Mouse (Mus musculus): ENCODE results near the gene Klhl41. TPM values are rescaled to one million over a fixed set of nuclear protein-coding genes. Genes with fewer than 3 reads are reported as not detected.
"Not testable (repeated sequence)": the region's sequence is repeated elsewhere in the genome, so short reads cannot be mapped to it uniquely, and the experiment has no call there.

Klhl41 gene
- polyA plus RNA-seq (2015; fragmentation: Nextera tagmentation; extraction: Ambion mirVana) = 0.66 and 1.5 TPM in 2 replicates

- 74% methylated on average over 9 of the region's 9 CpGs for WGBS (ENCODE audit: insufficient replicate concordance)
- no peak for ATAC-seq (ENCODE audit: insufficient read depth)
- H3K9ac ChIP-seq = no peak within 1 kb of the TSS
- no peaks in the 10 kb centered on the region for H3K9me3 ChIP-seq (replicated peaks)
- no peaks in the 10 kb centered on the region for H3K36me3 ChIP-seq (replicated peaks)
- H3K4me2 ChIP-seq = no peak within 1 kb of the TSS
- H3K27me3 ChIP-seq = no peaks in the 10 kb centered on the region
- H3K4me1 ChIP-seq (replicated peaks) = no peaks in the 10 kb centered on the region
- no peak within 1 kb of the TSS for H3K27ac ChIP-seq (replicated peaks)
- H3K4me3 ChIP-seq (replicated peaks) = no peak within 1 kb of the TSS
Observed at GRCm38 (mm10) chr2:69669853-69670252, at the start of gene Klhl41. Gene Klhl41 (plus strand): TSS chr2:69670120.

DNA sequence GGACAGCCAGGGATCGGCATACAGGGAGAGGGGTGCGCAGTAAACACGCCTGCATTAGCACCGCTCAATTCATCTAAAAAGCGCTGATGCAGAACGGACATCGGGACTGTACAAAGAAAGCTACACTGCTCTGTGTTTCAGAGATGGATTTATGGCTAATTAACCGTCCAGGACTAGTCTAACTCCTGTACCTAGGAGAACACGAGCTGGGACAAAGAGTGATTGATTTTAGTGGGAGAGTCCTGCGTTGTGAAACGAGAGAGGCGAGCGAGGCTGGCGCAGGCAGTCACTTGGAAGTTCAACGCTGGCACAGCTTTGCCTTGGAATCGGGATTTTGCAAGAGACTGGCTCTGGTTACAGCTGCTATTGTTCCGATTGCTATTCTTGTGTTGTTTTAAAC is 40.7 kb upstream of the Klhl41 start:
- Histone ChIP-seq H3K4me1 (replicated peaks) (no peaks in the 10 kb centered on the region), H3K27ac (replicated peaks) (no peak overlapping the region), H3K9ac (no peak overlapping the region), H3K4me2 (no peak overlapping the region), H3K27me3 (peaks cover 2% of the 10 kb centered on the region), H3K4me3 (replicated peaks) (no peak overlapping the region), H3K9me3 (replicated peaks) (no peaks in the 10 kb centered on the region), H3K36me3 (replicated peaks) (no peaks in the 10 kb centered on the region)
- ATAC-seq (ENCODE audit: insufficient read depth) = no peak
- 76% methylated on average over 17 of the region's 17 CpGs for WGBS (ENCODE audit: insufficient replicate concordance)

GRCm38 (mm10) chr2:69629914-69630313 is 40.0 kb upstream of the Klhl41 start:
- no peaks in the 10 kb centered on the region for H3K4me1 ChIP-seq (replicated peaks)
- H3K9ac ChIP-seq = no peak overlapping the region
- no peaks in the 10 kb centered on the region for H3K9me3 ChIP-seq (replicated peaks)
- 67% methylated on average over 6 of the region's 6 CpGs for WGBS (ENCODE audit: insufficient replicate concordance)
- H3K27ac ChIP-seq (replicated peaks) = no peak overlapping the region
- H3K4me3 ChIP-seq (replicated peaks) = no peak overlapping the region
- H3K27me3 ChIP-seq = peaks cover 2% of the 10 kb centered on the region
- no peaks in the 10 kb centered on the region for H3K36me3 ChIP-seq (replicated peaks)
- no peak overlapping the region for H3K4me2 ChIP-seq
- ATAC-seq (ENCODE audit: insufficient read depth) = no peak

DNA sequence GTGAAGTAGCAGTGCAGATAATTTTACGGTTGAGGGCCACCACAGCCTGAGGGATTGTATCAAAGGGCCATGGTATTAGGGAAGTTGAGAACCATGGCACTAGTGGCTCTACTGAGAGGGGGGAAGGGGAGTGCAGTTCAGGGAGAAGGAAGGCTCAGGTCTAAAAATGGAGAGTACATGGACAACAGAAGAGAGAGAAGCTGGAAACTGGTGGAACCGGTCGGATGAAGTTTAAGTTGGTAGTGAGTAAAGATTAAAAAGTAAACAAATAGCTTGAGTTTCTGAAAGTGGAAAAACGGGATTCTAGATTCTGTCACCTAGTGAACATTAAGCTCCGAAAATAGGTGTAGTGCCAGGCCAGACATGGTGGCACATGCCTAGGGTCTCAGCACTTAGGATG is 39.1 kb upstream of the Klhl41 start:
- ATAC-seq (ENCODE audit: insufficient read depth) = no peak
- Histone ChIP-seq H3K27me3 (peaks cover 2% of the 10 kb centered on the region), H3K4me1 (replicated peaks) (no peaks in the 10 kb centered on the region; the same call in 1 of the 2 replicates), H3K36me3 (replicated peaks) (no peaks in the 10 kb centered on the region), H3K27ac (replicated peaks) (no peak overlapping the region), H3K4me3 (replicated peaks) (no peak overlapping the region), H3K9me3 (replicated peaks) (no peaks in the 10 kb centered on the region), H3K4me2 (no peak overlapping the region), H3K9ac (no peak overlapping the region)
- WGBS (ENCODE audit: insufficient replicate concordance) = 61% methylated on average over 5 of the region's 5 CpGs

DNA sequence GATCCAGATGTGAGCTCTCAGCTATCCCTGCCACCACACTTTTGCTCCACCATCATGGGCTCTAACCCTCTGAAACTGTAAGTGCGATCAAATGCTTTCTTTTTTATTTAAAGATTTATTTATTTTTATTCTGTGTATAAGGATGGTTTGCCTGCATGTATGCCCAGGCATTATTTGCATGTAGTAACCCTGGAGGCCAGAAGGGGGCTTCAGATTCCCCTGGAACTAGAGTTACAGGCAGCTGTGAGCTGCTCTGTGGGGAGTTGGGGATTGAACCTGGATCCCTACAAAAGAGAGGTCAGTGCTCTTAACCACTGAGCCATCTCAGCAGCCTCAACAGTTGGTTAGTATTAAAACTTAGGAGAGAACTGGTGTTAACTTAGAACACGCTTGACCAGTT is 38.5 kb upstream of the Klhl41 start:
- Histone ChIP-seq H3K36me3 (replicated peaks) (no peaks in the 10 kb centered on the region), H3K27me3 (peaks cover 2% of the 10 kb centered on the region), H3K4me1 (replicated peaks) (no peaks in the 10 kb centered on the region; the same call in 1 of the 2 replicates), H3K9ac (no peak overlapping the region), H3K4me3 (replicated peaks) (no peak overlapping the region), H3K9me3 (replicated peaks) (no peaks in the 10 kb centered on the region), H3K4me2 (no peak overlapping the region), H3K27ac (replicated peaks) (no peak overlapping the region)
- ATAC-seq (ENCODE audit: insufficient read depth) = no peak
- WGBS (ENCODE audit: insufficient replicate concordance) = 63% methylated on average over 2 of the region's 2 CpGs

GRCm38 (mm10) chr2:69635064-69635701 is 34.7 kb upstream of the Klhl41 start:
- WGBS (ENCODE audit: insufficient replicate concordance) = 9% methylated on average over 11 of the region's 11 CpGs
- H3K4me2 ChIP-seq = peak overlapping the region; percentile 60
- no peak overlapping the region for H3K9ac ChIP-seq
- peak overlapping the region; percentile 57 for H3K4me3 ChIP-seq (replicated peaks)
- ATAC-seq (ENCODE audit: insufficient read depth) = no peak
- H3K4me1 ChIP-seq (replicated peaks) = no peaks in the 10 kb centered on the region; the same call in 1 of the 2 replicates
- no peaks in the 10 kb centered on the region for H3K9me3 ChIP-seq (replicated peaks)
- H3K36me3 ChIP-seq (replicated peaks) = no peaks in the 10 kb centered on the region
- peaks cover 2% of the 10 kb centered on the region for H3K27me3 ChIP-seq
- no peak overlapping the region for H3K27ac ChIP-seq (replicated peaks)

- H3K36me3 ChIP-seq (replicated peaks) = no peaks in the 10 kb centered on the region
- WGBS (ENCODE audit: insufficient replicate concordance) = 38% methylated on average over 6 of the region's 6 CpGs
- H3K4me3 ChIP-seq (replicated peaks) = 0 out of 2 replicates have a peak overlapping the region, but pooled peaks have one; percentile 57
- peaks cover 2% of the 10 kb centered on the region for H3K27me3 ChIP-seq
- H3K9me3 ChIP-seq (replicated peaks) = no peaks in the 10 kb centered on the region
- no peak overlapping the region for H3K27ac ChIP-seq (replicated peaks)
- no peak overlapping the region for H3K9ac ChIP-seq
- peak overlapping the region; percentile 60 for H3K4me2 ChIP-seq
- no peak for ATAC-seq (ENCODE audit: insufficient read depth)
- no peaks in the 10 kb centered on the region; the same call in 1 of the 2 replicates for H3K4me1 ChIP-seq (replicated peaks)
Observed at GRCm38 (mm10) chr2:69635807-69636206, 34.1 kb upstream of the Klhl41 start.

DNA sequence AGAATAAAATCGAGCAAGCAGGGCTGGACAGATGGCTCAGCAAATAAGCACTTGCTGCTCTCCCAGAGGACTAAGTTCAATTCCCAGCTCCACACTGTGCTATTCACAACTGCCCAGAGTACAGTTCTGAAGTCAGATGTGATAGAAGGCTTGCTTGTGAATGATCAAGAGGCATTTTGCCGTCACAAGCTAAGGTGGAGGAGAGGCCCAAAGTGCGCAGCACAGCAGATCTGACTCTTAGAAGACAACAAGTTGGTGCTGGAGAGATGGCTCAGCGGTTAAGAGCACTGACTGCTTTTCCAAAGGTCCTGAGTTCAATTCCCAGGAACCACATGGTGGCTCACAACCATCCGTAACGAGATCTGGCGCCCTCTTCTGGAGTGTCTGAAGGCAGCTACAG is 31.9 kb upstream of the Klhl41 start:
- WGBS (ENCODE audit: insufficient replicate concordance) = 63% methylated on average over 7 of the region's 7 CpGs
- ATAC-seq (ENCODE audit: insufficient read depth) = not testable (repeated sequence)

DNA sequence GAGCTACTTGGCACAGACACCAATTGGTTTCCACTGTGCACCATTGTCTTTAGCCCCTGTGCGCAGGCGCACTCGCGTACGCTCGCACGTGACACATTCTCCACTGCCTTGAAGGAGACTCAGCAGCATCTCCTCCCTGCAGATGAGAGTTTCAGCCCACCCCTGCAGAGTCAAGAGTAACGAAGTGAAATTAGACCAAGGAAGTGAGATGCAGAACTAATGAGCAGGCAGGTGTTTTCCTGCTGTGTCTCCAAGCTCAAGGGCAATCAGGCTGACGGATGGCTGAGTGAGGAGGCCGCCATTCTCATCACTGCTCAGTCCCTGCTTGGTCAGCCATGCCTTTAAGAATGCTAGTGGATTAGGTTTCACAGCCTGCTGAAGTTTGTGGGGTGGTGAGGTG is 29.8 kb upstream of the Klhl41 start:
- H3K4me3 ChIP-seq (replicated peaks) = no peak overlapping the region
- no peaks in the 10 kb centered on the region for H3K27me3 ChIP-seq
- no peaks in the 10 kb centered on the region for H3K36me3 ChIP-seq (replicated peaks)
- no peak overlapping the region for H3K27ac ChIP-seq (replicated peaks)
- no peak overlapping the region for H3K9ac ChIP-seq
- ATAC-seq (ENCODE audit: insufficient read depth) = no peak
- H3K4me1 ChIP-seq (replicated peaks) = no peaks in the 10 kb centered on the region; the same call in 1 of the 2 replicates
- H3K9me3 ChIP-seq (replicated peaks) = no peaks in the 10 kb centered on the region
- no peak overlapping the region for H3K4me2 ChIP-seq
- WGBS (ENCODE audit: insufficient replicate concordance) = 69% methylated on average over 10 of the region's 10 CpGs

More for the DNA sequence above, 31.9 kb upstream of the Klhl41 start:
- not testable (repeated sequence) for H3K27me3 ChIP-seq; H3K27ac ChIP-seq (replicated peaks); H3K4me3 ChIP-seq (replicated peaks); H3K36me3 ChIP-seq (replicated peaks); H3K9me3 ChIP-seq (replicated peaks); H3K4me2 ChIP-seq; H3K9ac ChIP-seq; H3K4me1 ChIP-seq (replicated peaks)

DNA sequence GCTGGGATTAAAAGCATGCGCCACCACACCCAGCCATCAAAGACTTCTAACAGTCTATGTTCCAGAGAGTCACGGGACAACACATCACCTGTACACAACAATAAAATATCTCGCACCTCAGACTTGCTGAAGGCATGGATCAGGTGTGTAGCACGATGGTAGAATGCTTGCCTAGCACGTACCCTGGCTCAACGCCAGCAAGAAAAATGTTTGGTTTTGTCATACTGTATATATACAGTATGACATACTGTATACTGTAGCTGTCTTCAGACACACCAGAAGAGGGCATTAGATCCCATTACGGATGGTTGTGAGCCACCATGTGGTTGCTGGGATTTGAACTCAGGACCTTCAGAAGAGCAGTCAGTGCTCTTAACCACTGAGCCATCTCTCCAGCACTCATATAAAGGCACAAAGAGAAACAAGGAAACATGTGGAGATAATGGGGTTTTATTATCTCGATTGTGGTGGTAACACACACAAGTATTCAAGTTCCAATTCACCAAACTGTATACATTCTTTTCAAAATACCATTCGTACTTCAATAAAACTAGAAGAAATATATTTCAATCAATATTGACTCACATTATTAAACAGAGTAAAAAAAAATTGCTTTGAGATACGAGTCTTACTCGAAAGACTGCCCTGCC is 24.8 kb upstream of the Klhl41 start:
- no peak for ATAC-seq (ENCODE audit: insufficient read depth)
- H3K27me3 ChIP-seq = no peaks in the 10 kb centered on the region
- peaks cover 13% of the 10 kb centered on the region for H3K4me1 ChIP-seq (replicated peaks)
- no peak overlapping the region for H3K27ac ChIP-seq (replicated peaks)
- 71% methylated on average over 11 of the region's 11 CpGs for WGBS (ENCODE audit: insufficient replicate concordance)
- H3K4me2 ChIP-seq = no peak overlapping the region
- H3K9me3 ChIP-seq (replicated peaks) = no peaks in the 10 kb centered on the region
- H3K36me3 ChIP-seq (replicated peaks) = no peaks in the 10 kb centered on the region
- no peak overlapping the region for H3K4me3 ChIP-seq (replicated peaks)
- no peak overlapping the region for H3K9ac ChIP-seq

DNA sequence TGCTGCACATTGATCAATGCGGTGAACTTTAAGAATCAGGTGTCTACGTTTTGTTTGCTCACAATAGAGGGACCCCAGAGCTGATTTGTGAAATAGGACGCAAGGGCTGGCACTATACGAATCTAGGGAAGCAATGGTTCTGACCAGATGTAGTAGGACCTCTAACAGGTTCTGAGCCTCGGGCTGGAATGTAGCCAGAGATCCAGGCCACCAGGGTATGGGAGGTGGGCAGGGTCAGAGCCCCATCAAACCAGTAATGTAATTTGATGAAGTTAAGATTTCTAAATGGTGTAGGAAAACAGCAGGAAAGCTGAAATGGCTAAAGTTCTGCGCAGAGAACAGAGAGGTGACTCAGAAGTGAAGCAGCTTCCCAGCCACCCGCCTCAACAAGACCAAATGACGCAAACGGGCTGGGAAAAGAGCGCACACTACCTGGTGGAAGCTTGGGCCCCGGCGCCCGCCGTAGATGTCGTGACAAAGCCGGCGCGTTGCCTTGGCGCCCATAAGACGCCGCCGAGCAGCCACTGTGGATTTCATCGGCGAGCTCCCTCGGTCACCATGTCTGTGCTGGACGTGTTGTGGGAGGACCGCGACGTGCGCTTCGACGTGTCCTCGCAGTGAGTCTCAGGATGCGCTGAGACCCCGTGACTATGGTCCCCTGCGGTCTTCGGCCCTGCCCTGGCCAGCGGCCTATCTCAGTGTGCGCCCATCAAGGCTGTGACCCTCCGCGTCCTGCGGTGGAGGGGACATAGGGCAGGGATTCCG is 23.0 kb upstream of the Klhl41 start, which contains the start of gene Bbs5:
Gene Bbs5, plus strand, starts transcription at position 446 of the 765 bp plus-strand sequence.
- no peak within 1 kb of the TSS for H3K27ac ChIP-seq (replicated peaks)
- no peaks in the 10 kb centered on the region for H3K27me3 ChIP-seq
- 4% methylated on average over 43 of the region's 43 CpGs for WGBS (ENCODE audit: insufficient replicate concordance)
- H3K9me3 ChIP-seq (replicated peaks) = no peaks in the 10 kb centered on the region
- peak within 1 kb of the TSS; percentile 68 for H3K4me3 ChIP-seq (replicated peaks)
- H3K36me3 ChIP-seq (replicated peaks) = no peaks in the 10 kb centered on the region
- H3K4me1 ChIP-seq (replicated peaks) = peaks cover 13% of the 10 kb centered on the region
- peak; percentile 81 for ATAC-seq (ENCODE audit: insufficient read depth)
- H3K4me2 ChIP-seq = peak within 1 kb of the TSS; percentile 85
- H3K9ac ChIP-seq = peak within 1 kb of the TSS; percentile 61

Measured in liver, embryonic 15.5 days (tissue).